Mouse (Mus musculus): ENCODE results near the gene Chrm2. TPM values are rescaled to one million over a fixed set of nuclear protein-coding genes. Genes with fewer than 3 reads are reported as not detected.

Chrm2 gene
- total RNA-seq (2021), result 0.15 TPM in 1 of 2 replicates, not detected in the other
- long read RNA-seq, result 0 reads

DNA sequence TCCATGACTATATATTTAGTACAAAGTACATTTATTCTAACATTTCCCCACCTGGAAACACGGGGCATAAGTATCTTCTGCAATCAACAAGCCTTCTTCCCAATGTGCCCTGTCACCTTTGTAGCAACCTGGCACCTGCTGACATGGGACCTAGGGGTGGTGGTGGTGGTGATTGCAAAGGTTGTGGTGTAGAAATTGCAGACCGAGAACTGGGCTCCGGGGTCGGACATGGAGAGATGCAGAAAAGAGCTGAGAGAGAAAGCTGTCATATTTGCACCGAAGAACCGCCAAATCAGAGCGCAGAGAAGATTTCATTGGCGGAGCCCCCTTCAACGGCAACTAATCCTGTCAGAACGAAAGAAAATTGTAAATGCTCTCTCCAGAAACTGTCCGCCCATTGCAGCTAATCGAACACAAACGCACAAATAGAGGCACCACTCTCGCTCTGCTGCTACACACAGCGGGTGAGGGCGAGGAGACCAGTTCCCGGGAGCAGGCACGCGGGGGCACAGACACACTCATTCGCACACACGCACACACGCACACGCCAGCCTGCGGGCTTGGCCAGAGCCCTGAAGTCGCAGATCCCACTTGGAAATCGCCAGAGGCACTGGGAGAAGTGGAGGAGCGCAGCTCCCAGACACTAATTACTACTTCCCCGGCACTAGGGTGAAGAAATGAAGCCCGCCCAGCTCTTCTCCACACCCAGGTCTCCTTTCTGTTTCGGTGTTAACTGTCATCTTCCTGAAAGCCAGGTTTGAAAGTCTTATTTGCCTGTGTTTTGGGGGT lies at the start of gene Chrm2:
Chrm2 (plus strand) TSS at position 473 of the 789 bp plus-strand sequence.
- peak; percentile 12 for DNase-seq

DNA sequence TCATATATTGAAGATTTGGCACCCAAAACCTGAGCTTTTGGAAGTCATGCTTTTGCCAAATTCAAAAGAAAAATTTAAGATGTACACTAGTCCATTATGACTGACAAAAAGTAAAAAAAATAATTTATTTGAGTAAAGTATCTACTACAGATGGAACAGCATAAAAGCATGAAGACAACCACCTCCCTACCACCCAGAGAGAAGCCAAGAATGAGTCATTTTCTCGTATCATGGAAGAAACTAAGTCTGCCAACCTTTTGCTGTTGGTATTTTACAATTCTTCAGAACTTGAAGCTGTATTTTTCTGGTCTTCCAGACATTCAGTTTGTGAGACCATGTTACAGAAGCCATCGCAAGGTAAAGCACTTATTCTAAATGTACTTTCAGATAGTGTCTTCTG lies 13.9 kb upstream of the Chrm2 start:
- no peak for DNase-seq

DNA sequence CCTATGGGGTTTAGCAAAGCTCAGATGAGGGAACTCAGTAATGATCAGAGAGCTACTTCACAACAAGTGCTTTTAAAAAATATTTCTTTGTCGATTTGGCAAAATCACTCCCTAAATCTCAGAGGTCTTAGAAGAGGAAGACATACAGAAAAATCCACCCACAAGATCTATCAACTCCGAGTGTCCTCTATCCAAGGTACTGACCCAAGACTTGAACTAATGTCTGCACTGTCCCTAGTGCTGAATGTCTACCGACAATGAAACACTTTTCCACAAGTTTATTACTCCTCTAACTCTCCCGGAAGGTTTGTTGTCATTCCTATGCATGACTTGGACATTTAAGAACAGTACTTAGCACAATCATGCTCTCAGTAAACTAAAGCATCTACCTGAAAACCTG lies 9.9 kb upstream of the Chrm2 start:
- DNase-seq, result no peak

DNA sequence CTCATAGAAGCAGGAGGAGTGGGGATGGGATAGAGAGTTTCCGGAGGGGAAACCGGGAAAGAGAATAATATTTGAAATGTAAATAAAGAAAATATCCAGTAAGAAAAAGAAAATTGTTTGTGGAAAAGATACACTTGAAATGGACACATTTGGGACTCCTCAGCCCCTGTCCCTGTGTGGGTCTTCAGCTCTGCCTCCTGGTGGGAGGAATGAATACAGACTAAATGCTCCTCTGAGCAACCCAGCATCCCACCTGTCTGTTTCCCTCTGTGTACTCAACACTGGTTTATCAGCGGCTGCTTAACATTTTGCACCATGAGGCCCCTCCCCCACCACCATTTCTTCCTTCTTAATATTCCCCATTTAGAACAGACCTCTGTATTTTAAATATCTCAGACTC lies 3.8 kb upstream of the Chrm2 start:
- no peak for DNase-seq

DNA sequence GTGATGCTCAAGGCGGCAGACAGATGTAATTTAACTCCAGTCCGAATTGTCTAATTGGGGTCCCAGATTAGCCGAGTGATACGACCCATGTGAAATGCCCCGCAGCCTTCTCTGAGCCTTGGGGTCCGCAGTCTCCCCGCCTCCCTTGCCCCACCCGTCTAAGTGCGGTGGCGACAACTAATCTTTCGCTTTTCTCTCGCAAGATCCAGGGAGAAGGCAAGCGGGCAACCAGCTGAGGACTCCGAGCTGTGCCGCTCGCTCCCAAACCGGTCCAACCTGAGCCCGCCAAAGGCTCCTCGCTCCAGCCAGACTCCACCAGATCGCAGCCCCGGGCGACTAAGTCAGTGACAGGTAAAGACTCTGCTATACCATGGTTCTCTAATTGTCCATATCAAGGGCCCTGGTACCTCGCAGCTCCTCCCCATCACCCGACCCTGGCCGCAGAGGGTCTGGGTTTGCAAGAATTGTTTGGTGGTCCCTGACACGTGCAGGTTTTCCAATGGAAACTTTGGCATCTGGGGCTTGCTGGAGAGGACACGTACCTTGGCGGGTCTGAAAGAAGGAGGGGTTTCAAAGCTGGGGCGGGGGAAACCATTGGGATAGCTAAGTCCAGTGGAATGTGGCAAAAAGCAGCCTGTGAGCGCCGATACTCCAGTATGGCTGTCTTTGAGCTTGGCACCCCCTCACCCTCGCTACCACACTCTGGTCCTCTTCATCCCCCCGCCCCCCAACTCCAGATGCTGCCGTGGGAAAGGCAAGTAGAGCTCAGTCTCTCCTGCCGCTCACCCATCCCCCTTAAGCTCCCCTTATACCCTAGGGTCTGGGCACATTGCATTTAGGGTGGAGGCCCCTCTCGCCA lies 746 bp downstream of the Chrm2 start:
- DNase-seq, result peak; percentile 2

DNA sequence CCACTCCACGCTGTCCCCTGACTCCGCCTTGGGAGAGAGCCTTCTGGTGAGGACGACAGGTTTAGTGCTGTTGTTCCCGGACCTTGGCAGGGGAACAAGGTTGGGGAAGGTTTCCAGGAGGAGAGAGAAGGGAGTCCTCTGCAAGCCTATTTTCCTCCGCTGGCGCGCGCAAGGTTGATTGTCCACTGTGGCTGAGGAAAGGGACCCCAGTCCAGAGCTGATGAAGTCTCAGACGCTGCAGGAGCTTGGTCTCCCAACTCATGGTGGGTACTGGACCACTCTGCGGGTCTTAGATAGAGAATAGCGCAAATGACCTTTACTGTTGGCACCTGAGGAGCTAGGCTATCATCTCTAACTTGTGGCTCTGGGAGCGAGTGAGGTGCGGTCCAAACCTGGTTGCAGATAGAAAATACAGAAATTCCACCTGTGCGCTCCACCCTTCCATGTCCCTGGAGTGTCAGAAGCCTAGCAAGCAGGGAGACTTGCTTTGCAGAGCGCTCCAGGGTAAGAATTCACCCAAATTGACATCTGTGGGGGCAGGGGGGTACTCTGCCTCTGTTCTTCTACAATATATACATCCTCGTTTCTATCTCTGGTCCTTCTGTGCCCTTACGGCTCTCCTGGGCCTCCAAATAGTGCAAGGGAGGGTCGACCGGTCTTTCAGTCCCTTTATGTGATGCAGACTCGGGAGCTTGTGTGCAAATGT lies 1.5 kb downstream of the Chrm2 start:
- no peak for DNase-seq

DNA sequence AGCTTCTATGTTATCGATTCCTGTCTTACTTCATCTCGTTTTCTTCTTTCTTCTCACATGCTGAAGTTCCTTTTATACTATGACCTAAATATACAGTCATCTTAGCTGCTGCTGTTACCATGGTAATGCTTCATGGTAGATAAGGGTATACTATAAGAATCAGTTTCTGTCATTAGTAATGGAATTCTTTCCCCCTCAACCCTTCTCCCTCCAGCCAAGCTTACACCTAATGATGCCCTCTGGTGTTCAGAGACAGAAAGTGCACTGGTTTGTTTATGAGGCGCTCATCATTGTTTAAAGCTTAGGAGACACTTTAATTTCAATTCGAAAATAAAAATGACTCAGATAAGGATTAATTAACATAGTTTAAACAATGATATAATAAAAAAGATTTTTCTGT lies 5.8 kb downstream of the Chrm2 start:
- DNase-seq, result no peak

DNA sequence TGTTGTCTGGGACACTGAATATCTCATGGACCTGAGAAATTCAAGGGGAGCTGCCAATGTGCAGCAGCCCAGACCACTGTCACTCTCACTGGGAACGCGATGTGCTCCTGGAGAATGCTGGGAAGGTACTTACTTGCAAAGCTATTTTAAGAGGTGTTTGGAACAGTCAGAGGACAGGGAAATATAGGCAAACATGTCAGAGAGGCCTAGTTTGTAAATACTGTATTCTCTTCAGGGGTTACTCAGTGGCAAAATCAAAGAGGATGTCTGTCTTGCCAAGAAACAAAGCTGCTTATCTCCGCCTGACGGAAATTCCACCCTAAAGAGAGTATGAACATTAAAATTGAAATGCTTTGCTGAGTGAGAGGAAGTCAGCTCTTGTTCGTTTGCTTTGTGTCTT lies 17.3 kb downstream of the Chrm2 start:
- DNase-seq, result no peak

DNA sequence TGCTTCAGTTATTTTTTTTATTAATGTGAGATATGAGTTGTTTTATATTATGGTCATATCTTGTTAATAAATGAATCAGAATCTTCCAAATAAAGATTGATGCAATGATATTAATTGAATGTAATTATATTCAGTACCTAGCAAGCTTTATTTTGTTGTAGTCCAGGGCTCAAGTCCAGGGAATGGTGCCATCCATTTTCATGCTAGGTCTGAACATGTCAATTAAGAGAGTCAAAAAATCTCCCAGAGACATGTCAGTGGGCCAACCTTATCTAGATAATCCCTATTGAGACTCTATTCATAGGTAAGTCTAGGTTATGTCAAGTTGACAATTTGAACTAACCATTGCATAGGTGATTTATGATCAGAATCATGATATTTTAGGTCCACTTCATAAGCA lies 21.1 kb downstream of the Chrm2 start:
- DNase-seq, result no peak

DNA sequence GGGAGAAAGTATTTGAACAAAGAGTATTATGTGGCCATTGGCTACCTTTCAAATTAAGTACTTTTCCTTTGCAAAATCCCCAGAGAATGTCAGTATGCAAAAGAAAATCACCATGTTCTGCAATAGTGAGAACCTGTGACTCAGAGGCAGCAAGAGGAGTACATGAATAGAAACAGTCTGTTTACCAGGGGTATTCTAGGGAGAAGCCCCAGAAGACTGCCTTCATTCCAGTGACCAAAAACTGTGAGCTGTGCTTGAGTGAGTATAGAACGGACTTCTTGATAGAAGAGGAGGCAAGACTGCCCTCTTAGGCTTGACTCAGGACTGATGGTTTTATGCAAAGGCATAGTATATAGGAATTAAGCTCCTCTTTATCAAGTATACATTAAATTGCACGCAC lies 22.2 kb downstream of the Chrm2 start:
- no peak for DNase-seq

DNA sequence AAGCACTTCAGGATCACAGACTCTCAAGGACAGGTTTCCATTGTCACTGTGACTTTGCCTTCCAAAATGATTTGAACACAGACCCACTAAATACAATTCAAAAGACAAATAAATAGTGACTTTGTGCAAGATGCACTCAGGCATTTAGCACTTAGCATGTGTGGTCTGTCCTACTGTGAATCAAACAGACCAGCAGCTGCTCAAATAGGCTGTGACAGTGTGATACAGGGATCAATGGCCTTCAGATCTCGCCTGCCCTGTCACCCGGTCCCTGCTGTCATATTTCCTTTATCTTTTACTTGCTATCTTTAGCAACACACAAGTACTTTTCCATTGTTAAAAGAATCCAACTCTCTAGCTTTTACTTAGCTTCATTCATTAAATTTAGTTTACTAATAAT lies 31.8 kb downstream of the Chrm2 start:
- DNase-seq, result no peak

DNA sequence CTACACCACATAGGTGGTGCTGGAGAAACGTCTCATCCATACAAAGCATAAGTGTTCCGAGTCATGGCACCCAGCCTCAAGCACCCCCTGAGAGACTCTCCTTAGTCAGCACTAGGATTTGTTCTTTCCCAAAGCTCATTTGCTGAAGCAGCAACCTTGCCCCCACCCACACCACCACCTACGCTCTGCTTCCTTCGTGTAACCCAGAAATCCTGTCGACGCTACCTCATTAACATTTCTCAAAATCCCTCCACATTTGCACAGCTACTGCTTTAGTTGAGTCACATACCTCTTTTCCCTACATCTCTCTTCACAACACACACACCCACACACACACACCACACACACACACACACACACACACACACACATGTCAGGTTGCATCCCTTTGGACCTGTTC lies 50.1 kb downstream of the Chrm2 start:
- no peak for DNase-seq

DNA sequence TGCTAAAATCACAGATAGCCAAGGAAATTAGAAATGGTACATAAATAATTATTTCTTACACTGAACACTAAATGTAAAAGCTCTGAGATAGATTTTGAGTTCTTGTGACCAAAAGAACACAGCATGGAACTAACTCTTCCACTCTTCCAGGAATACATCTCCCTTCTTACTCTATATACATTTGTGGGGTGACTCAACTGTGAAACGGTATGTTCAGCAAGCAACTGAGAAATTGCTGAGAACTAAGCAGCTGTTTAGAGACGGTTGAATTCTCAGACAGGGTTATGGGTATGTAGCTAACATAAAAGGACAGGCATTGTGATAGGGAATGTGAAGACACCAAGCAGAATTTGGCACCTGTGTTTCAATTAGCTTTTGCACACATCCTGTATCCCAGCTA lies 51.3 kb downstream of the Chrm2 start:
- no peak for DNase-seq

DNA sequence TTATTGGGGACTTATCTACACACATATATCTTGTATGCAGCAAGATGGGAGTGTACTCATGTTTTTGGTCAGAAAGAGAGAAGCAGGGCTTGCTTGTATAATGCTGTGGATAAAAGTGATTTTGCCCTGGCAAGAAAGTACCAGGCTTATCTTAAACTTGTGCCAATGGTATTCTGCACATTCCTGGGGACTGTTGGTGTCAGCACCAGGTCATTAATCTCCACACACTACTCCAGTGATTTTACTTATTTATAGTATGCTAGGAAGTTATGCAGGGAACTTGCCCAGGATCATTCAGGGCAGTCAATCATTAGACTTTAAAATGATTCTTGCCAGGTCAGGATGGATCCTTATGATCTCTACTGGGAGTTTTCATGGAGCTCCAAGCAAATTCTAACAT lies 63.6 kb downstream of the Chrm2 start:
- no peak for DNase-seq

DNA sequence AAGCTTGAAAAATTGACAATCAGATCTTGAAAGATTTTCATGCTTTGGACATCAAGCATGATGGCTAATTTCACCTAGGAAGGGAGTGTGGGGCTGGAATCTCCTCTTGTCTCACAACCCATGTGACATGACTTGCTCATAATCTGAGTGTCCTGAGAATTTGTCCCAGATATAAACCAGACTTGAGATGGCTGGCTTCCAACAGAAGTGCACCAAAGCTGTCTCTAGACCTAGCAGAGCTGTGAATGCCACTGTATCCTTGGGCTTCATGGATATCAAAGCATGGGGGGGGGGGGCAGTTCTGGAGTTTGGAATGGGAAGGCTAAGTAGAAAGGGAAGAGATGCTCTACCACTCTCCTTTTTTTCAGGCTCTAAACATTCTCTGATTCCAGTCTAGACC lies 67.2 kb downstream of the Chrm2 start:
- DNase-seq, result no peak

DNA sequence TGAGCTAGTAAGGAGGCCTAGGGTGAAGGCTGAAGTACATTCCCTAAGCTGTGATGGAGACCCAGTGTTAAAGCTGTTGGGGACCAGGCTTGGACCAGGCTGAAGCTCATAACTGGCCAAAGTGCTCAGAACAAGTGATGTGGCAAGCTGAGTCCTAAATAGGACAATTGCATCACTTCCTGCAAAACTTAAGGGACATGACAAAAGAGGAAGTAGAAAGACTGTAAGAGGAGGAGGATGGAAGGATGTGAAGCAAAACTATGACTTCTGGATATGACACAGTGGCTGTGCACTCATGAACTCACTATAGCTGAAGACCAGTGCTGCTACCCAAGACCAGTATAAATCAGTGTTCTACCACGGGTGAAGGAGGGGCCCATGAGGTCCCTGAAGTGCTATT lies 69.1 kb downstream of the Chrm2 start:
- no peak for DNase-seq

DNA sequence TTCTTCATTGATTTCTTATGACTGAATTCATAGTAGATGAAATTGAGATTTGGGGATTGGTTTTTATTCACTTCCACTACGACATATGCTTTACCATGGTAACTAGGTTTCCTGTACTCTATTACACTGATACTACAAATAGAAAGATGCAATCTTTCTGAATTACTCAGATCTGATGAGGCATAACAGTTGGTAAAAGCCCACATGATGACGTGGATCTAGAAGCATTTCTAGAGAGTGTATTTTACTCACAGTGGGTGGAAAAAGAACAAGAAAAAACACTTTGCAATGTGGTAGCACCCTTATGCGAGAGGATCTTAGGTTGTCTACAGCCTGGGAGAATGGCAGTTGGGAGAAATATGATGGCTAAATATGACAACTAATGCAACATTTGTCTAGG lies 76.1 kb downstream of the Chrm2 start:
- DNase-seq, result no peak

DNA sequence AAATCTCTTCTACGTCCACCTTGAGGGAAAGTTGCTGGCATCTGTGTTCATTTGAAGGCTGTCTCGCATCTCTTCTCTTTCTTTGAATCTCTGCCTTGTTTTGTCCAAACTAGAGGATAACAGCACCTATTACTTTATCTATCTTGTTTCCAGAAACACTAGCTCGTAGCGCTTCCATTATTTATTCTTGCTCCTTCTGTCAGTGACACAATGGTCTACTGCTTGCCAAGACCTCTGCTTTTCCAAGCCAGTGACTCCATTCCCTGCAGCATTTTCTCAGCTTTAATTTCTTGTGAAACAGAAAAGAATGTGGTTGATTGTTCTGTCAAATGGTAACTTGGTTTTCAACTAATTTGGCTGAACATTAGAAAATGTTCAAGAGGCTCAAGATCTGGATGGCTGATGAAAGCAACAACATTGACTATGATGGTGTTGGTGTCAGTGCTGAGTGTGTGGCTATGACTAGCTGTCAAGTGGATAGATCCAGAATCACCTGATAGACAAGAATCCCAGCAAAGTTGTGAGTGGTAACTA lies 96.3 kb downstream of the Chrm2 start:
- no peak for DNase-seq

DNA sequence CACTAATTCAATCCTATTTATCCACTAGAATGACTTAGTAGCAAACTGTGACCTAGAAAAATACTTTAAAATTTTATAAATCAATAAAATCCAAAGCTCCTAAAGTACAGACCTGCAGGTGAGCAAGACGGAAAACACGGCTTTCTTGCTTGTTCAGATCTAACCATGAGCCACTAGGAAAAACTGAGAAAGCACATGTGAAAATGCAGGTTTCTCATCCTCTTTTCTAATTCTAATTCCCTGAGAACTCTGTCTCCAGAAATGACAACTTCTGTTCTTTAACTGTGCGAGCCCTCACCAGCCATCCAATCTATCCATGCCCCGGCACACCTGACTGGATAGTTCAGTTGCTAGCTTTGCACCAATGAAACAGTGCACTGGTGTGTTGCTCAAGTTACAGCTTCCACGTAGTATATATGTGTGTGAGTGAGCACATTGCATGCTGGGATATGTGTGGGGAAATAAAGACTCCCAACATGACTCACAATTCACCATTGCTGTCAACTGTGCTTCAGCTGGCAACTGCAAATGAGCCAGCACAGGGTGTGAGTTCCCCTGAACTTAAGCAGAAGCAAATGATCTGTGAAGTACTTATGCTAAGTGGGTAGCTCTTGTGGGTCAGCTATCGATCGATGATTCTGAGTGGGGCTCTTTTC lies 119.3 kb downstream of the Chrm2 start:
- DNase-seq, result no peak

DNA sequence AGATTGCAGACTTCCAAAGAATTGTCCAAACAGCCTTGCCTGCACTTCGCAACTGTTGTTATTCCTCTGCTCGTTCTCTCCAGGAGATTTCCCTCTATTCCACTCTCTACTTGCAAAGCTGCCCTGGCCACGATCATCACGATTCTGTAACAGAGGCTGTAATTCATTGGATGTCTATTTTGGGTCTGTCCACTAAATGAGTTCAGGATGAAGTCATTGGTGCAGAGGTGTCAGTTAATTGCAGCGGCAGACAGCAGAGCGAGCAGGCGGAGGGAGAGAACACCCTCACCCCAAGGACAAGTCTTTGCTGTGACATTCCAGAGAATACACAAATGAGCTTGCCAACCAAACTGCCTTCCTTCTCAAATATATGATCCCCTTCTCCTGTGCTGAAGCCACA lies 120.1 kb downstream of the Chrm2 start:
- DNase-seq, result no peak

DNA sequence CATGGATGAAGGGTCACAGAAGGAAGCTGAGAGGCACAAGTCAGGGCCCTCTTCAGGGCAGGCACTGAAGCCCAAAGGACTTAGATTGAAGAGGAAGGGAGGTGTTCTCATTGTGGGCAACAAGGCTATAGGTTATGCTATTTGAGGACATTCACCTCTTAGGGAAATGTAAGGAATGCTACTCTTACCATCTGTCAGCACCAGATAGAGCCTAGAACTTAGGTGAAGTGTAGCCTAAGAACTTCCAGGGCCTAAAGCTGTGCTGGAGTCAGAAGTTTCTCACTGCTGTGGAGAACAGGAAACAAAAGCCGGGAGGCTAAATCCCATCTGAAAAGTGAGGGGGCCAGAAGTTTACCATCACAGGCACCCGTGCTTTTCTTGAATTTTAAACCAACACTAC lies 120.6 kb downstream of the Chrm2 start:
- DNase-seq, result no peak

DNA sequence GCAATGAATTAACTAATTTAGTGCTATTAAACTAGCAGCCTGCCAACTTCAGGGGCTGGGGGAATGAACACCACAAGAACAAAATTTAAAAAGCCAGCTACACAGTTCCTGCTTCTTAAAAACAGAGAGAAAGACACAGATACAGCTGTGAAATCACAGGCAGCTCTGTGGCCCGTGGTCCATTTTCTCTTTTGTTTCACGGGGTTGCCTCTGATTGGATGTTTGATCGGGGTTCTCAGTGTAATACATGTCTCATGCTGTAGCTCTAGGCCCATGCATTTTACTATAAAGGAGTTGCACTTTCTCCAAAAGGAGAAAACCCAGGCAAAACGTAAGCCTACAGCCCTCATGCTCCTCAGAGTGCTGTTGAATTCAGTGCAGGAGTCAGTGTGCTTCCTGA lies 128.6 kb downstream of the Chrm2 start:
- DNase-seq, result no peak

Data from adrenal gland, postnatal 25 days (tissue).